Mouse (Mus musculus) stomach, adult 2 months (tissue): ENCODE data around the gene Fam53b. TPM values are rescaled to one million over a fixed set of nuclear protein-coding genes. Genes with fewer than 3 reads are reported as not detected.

Experiments used
- polyA plus RNA-seq: library from polyadenylated mRNA; depleted of rRNA; stranded (reverse); fragments of >200 nt; gene quantifications from 2 replicates; pipeline ENCODE4 v1.2.3, GENCODE M21; 2012; rRNA removed

Gene Fam53b
- 11.8 and 17.0 TPM in 2 replicates for polyA plus RNA-seq

GRCm38 (mm10) chr7:132813416-132814088 is at the start of gene Fam53b:
Fam53b (minus strand) TSS chr7:132813886.

GRCm38 (mm10) chr7:132859042-132859958 is 45.6 kb upstream of the Fam53b start, which contains the start of gene Abraxas2:
Abraxas2 (plus strand) TSS chr7:132859225.

GRCm38 (mm10) chr7:132852173-132852844 is 38.6 kb upstream of the Fam53b start, which contains the start of gene Eef1akmt2:
Eef1akmt2 (minus strand) TSS chr7:132852673.

Other genes with a start within 250 kb of the Fam53b start
- gene Oat, start 237.5 kb downstream of the Fam53b start, polyA plus RNA-seq = 43.1 and 62.9 TPM in 2 replicates
- gene Nkx1-2, start 214.2 kb downstream of the Fam53b start, polyA plus RNA-seq = not detected in 2 replicates
- gene Lhpp, start 203.2 kb downstream of the Fam53b start, polyA plus RNA-seq = 6.7 and 7.4 TPM in 2 replicates
- gene Eef1akmt2, start 38.8 kb upstream of the Fam53b start, polyA plus RNA-seq = 0.99 and 1.1 TPM in 2 replicates
- gene Abraxas2, start 45.3 kb upstream of the Fam53b start, polyA plus RNA-seq = 3.0 and 3.8 TPM in 2 replicates
- 1.2 and 1.4 TPM in 2 replicates for gene Zranb1, start 117.3 kb upstream of the Fam53b start, polyA plus RNA-seq